Mouse (Mus musculus) right cerebral cortex, postnatal 14 days (tissue): ENCODE measurements around the gene Olfr288.

ENCODE experiments used
- DNase-seq: peaks from one replicate; pipeline ENCODE4 v3.0.0; 2022

Olfr288 gene

DNA sequence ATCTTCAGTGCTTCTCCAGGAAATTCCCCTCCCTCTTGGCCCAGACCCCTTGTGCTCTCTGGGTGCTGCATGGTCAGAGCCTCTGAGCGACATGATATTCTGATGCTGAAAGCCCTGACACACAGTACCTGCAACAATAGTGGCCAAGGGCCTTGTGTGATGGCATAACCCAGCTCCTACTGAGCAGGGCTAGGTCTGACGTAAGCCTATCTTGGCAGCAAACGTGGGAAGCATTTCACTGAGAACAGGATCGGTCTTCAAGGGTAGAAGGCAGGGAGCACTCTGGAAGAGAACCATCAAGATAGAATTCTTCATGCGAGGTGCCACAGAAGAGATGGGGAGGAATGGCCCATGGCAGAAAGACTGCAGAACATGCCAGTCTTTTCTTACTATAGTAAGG is 29.8 kb downstream of the Olfr288 start, which contains the start of gene Asb8:
Gene Asb8 (minus strand): TSS at position 101 of the 400 bp plus-strand sequence.
- DNase-seq: no peak

GRCm38 (mm10) chr15:98162561-98162960 is 32.8 kb downstream of the Olfr288 start:
- DNase-seq: no peak

DNA sequence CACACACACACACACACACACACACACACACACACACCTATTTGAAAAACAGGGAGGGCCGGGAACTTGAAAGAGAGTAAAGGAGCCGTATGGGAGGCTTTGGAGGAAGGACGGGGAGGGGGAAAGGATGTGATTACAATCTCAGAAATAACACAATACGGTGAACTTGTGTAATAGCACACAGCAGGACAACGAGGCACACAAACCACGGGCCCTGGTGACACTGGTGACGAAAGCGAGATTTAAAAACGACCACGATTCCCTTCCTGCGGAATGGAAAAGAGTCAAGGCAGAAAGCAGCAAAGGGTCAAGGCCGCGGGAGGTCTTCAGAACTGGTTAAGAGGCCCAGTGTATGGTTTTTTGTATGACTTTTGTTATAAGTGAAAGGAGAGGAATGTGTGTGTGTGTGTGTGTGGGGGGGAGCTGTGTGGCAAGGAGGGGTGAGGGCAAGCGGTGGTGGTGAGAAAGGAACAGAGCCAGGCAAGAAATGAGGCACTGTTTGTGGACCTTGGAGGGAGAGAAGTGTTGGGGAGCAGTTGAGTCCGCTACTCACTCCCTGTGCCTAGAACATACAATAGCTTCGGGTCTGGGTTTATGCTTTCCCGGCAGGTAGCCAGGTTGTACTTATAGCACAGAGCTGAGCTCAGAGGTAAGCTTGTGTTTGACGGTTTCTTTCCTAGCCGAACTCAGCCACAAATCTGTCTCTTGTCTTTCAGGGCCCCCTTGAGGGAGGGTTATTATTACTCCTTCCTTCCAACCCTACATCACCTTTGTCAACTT is 34.1 kb downstream of the Olfr288 start:
- no peak for DNase-seq

DNA sequence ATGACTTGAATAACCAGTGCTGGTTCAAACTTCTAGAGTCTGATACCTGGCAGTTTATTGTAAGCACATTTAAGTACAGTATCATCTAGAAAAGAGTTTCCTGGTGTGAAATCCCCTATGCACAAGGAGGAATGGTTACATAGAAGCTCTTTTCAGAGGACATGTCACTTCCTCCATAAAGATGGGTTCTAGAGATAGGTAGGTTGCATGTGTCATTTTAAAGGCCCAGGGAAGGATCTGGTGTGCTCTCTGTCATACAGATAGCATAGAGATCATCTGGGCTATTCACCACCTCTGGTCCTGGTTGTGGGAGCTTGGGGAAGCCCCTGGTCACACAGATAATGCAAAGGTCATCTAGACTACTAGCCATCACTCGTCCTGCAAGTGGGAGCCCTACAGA is 38.1 kb downstream of the Olfr288 start:
- DNase-seq: no peak

DNA sequence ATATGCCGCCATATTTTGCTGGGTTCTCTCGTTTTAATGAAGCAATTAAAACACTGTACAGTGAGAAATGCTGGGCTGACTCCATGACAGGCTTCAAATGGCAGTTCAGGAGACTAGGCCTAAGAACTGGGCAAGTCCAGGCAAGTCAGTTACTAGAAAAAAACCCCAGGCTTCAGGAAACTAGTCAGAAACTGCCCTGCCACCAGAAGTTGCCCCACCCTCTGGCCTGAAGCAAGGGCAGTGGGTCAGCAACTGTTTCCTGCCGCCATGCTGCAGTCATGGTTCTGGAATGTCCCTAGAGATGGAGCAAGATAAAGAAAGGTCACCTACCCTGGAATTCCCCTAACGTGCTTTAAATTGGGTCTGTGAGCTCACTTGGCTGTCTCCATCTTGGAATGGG is 39.4 kb downstream of the Olfr288 start:
- DNase-seq: no peak

DNA sequence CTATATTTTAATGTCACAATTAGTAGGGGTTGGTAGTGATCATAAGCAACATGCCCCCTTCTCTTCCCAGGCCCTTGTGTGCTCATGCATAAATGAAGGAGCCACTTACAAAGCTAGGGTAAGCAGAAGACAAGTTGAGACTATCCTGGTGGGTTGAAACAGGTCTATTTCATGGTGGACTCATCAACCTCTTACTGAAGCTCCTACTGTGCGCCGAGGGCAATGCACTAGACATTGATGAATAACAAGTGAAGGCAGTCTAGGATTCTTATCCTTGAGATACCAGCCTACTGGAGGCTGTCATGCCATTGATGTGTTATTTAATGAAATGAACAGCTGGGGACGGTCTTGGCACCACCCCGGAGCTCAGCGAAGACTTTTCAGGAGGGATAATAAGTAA is 40.1 kb downstream of the Olfr288 start:
- DNase-seq: no peak

DNA sequence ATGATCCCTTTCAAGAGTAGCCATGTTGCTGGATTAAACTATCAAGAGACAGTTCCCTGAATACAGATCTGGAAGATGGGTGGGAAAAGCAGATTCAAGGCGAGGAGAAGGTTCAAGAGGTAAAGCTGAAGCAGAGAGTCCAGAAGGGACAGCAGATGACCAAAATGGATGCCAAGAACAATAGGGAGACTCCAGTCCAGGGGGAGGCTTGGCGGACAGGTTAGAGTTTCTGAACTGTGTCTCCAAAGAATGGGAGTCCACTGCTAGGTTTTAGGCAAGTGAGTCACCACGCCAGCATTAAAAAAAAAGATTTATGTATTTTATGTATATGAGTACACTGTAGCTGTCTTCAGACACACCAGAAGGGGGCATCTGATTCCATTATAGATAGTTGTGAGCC is 40.7 kb downstream of the Olfr288 start:
- DNase-seq: no peak

GRCm38 (mm10) chr15:98154146-98154545 is 41.2 kb downstream of the Olfr288 start:
- no peak for DNase-seq

DNA sequence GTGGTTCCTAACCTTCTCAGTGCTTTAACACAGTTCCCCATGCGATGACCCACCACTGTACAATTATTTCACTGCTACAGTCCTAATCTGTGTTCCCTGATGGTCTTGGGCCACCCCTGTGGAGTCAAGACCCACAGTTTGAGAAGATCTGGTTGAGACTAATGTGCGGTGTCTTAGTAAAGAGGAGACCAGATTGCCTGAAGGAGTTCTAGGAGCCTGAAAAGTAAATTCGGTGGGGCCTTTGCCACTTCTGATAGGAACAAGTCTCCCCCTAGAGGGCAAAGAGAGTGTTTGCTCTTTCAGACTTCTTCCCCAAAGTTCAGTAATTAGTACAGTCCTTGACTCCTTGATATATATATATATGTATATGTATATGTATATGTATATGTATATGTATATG is 41.7 kb downstream of the Olfr288 start:
- no peak for DNase-seq

GRCm38 (mm10) chr15:98152916-98153315 is 42.4 kb downstream of the Olfr288 start:
- no peak for DNase-seq

DNA sequence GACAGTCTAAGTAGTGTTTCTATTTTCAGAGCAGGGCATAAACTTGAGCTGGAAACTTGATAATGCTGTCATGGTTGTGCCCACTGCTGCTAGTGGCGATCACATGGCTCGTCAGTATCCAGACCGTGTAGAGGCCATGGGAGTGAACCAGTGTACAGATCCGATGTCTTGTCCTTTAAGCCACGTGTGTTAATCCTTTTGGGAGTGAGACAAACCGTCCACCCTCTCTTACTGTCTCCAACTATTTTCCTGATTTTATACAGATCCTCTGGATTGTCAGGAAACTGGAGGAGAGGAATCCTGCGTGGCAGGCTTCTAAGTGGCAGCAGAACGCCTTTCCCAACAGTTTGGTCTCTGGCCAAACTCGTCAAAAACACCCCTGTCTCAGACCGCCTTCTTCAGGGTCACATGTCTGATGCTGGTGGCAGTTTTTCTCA is 46.2 kb downstream of the Olfr288 start:
- DNase-seq: no peak

DNA sequence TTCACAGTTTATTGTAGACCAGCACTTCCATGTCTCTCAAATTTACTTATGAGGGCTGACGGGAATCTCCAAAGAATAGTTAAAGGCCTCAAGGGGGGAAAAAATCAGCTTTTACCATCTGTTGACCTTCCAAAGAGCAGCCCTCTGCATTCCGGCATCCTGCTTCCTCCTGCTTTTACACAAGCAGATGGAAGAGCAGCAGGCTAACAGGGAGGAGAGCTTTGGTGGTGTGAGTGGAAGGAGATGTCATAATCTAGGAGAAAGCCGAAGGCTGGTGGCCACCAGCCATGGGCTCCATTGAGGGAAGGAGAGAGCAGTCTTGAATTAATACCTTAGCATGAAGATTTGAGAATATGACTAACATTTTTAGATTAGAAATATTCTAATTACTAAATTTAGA is 47.0 kb downstream of the Olfr288 start:
- DNase-seq: no peak

- DNase-seq: peak; percentile 98
Measured at GRCm38 (mm10) chr15:98145559-98146181, 49.7 kb downstream of the Olfr288 start.

GRCm38 (mm10) chr15:98144861-98145507 is 50.4 kb downstream of the Olfr288 start:
- DNase-seq: peak; percentile 36

- no peak for DNase-seq
Measured at GRCm38 (mm10) chr15:98142515-98142914, 52.8 kb downstream of the Olfr288 start.

DNA sequence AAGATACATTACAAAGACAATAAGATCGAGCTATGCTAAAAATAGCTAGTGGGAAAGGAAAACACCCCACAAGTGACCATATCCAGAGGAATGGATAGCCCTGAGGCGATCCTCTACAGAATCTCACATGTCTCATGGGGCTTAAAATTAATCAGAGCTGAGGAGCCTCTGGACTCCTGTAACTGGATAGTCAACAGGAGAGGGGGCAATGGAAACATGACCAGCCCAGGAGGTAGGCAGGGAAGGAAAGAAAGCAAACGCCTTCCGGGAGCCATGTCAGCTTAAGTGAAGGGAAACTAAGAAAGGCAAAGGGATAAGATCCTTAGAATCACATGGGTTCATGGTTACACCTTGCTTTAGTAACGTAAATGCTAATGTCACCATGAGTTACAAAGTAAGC is 54.5 kb downstream of the Olfr288 start:
- DNase-seq: no peak

DNA sequence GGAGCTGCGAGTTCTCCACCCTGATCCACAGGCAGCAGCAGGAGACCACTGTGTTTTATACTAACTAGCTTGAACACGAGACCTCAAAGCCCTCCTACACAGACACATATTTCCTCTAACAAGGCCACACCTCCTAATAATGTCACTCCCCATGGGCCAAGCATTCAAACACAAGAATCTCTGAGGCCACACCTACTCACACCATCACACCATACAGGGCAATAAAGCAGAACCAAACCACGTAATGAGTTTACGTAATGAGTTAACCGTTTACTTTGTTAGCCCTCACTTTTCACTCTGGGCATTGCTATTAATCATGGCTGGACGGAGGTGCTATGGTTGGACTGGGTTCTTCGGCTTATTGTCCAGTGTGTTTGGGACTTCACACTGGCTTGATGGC is 55.6 kb downstream of the Olfr288 start:
- no peak for DNase-seq

DNA sequence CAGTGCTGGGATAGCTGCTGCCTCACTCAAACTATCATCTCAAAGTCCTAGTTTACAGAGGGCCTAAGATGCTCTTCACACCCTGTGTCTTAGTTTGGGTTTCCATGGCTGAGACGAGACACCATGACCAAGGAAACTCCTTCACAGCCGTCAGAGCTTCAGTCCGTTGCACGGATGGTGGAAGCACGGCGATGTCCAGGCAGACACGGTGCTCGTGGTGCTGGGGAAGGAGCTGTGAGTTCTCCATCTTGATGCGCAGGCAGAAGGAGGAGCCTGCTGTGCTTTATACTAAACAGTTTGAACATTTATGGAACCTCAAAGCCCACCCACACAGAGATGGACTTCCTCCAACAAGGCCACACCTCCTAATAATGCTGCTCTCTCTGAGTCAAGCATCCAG is 58.5 kb downstream of the Olfr288 start:
- DNase-seq: no peak
